Comparison of ENCODE assay signal across 8 mouse cellular contexts in genomic region chr2:156180094-156180821, GRCm38 (mm10). TPM values are rescaled to one million over a fixed set of nuclear protein-coding genes. Genes with fewer than 3 reads are reported as not detected.
A peak's percentile ranks its signal among the peaks of the same experiment; 100 is the strongest.
DNase-seq lines count a peak whose midpoint lies in the region; ATAC-seq lines count a peak whose summit lies in the region.

Rbm39 (minus strand) TSS chr2:156180238.

- intact Hi-C loops in gastrocnemius, postnatal 14 days (cut with DNase I; ENCODE audit: low total_unique reads), result no loop called here
- intact Hi-C loops in left cerebral cortex, postnatal 10 days (cut with DNase I), result no loop called here

- DNase-seq in adipocyte (ENCODE audit: low spot score), result peak; percentile 100
- DNase-seq in embryo, embryonic 10 days (ENCODE audit: low spot score), result peak; percentile 99
- DNase-seq in gastrocnemius, postnatal 14 days, result peak; percentile 100
- peak; percentile 100 for DNase-seq in left cerebral cortex, postnatal 10 days (ENCODE audit: extremely low spot score in 1 of 2, low spot score in 2 of 2)
- DNase-seq in right cerebral cortex, postnatal 25 days, result peak; percentile 100
- DNase-seq in urinary bladder, postnatal 4 days (ENCODE audit: low spot score in 2 of 2), result peak; percentile 100

- ATAC-seq in inflammation-experienced regulatory T-cells, adult 6 months, result peak; percentile 89
- ATAC-seq in megakaryocyte-erythroid progenitor cell, adult 5-6 weeks (replicated peaks; ENCODE audit: low FRiP score, low TSS enrichment, poor library complexity, severe bottlenecking), result peak; percentile 97

RNA-seq across cellular contexts. Expression of gene Rbm39, which starts in this region (rescaled TPM):
- total RNA-seq in gastrocnemius, postnatal 14 days (2021), result 100 to 1,000 TPM in 1 of 2 experiments, 10 to 100 TPM in 1; 99.7 to 123 TPM
- polyA plus RNA-seq in inflammation-experienced regulatory T-cells, adult 6 months (2017; shearing (Covaris generic)), result 100 to 1,000 TPM; 572 to 796 (median 746) TPM
- 100 to 1,000 TPM; 273 to 301 TPM for total RNA-seq in left cerebral cortex, postnatal 10 days (2021)
- total RNA-seq in megakaryocyte-erythroid progenitor cell, adult 5-6 weeks (2014; fragmentation: Nextera tagmentation), result 370 and 390 TPM in 2 replicates
- total RNA-seq in megakaryocyte-erythroid progenitor cell, adult 5-6 weeks (2017), result 690 and 765 TPM in 2 replicates

Comparison
In these comparisons a context has a peak if more than half of its experiments do, and no peak if none do; other contexts are left out.
1. Peak in every context shown above with its lines: DNase-seq and ATAC-seq.